Mouse (Mus musculus): ENCODE data around the gene Cyp4b1.
"Not testable (repeated sequence)": the region's sequence is repeated elsewhere in the genome, so short reads cannot be mapped to it uniquely, and the experiment has no call there.

DNA sequence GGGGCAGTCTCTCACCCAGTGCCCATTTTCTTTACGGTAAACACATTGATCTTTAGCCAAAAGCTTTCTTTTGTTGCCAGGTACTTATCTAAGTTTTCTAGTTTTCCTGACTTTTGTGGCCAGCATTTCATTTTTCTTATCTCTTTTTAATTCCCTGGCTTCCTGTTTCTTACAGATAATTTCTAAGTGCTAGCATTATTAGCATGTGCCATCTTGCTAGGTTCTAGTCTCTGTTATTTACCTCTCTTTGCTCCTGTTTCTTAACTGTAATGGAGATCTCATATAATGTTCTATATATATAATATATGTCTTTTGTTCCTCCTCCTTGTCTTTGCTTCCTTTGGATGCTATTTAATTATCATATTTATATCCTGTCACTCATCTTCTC lies 9.0 kb upstream of the Cyp4b1 start:
- TF ChIP-seq POLR2A (IDR thresholded peaks at IDR 0.05; ENCODE audit: low read depth, low read length); CTCF (IDR thresholded peaks at IDR 0.05; ENCODE audit: borderline replicate concordance, insufficient read depth, low read length): not testable (repeated sequence)

All from embryonic fibroblast, embryonic 13.5 days (primary cell).